Mouse (Mus musculus) G1E (cell line): ENCODE measurements around the gene Dcxr. TPM values are rescaled to one million over a fixed set of nuclear protein-coding genes. Genes with fewer than 3 reads are reported as not detected.
"Not testable (repeated sequence)": the region's sequence is repeated elsewhere in the genome, so short reads cannot be mapped to it uniquely, and the experiment has no call there.

Experiments
- ATAC-seq: 2 replicates; pipeline ENCODE4 v1.8.0; 2016; ENCODE audit warnings: mild to moderate bottlenecking; ENCODE audit not compliant: insufficient number of reproducible peaks, poor library complexity, low FRiP score, severe bottlenecking; ENCODE audit errors: extremely low read depth
- DNase-seq: peaks from one replicate; pipeline ENCODE4 v3.0.0; 2012; ENCODE audit warnings: low spot score
- H3K27me3 ChIP-seq: 2 replicates; pipeline ENCODE4 v1.6.1; 2012; ENCODE audit warnings: mild to moderate bottlenecking, low read length, inconsistent platforms; ENCODE audit not compliant: insufficient read depth
- H3K36me3 ChIP-seq: replicated peaks from 2 replicates; pipeline ENCODE3; 2012; ENCODE audit warnings: mild to moderate bottlenecking, inconsistent platforms
- H3K4me1 ChIP-seq: 2 replicates; pipeline ENCODE4 v1.6.1; 2012; ENCODE audit warnings: low read depth, low read length, inconsistent platforms, mixed read lengths; ENCODE audit not compliant: insufficient read depth
- H3K4me3 ChIP-seq: 2 replicates; pipeline ENCODE4 v1.5.1; 2012; ENCODE audit warnings: low read depth, mild to moderate bottlenecking, inconsistent platforms, low read length, moderate library complexity, mixed read lengths
- H3K9me3 ChIP-seq: replicated peaks from 2 replicates; pipeline ENCODE4 v1.6.1; 2012; ENCODE audit warnings: inconsistent platforms
- CTCF ChIP-seq: IDR thresholded peaks from 2 replicates; pipeline ENCODE4 v1.5.1; 2012; ENCODE audit warnings: low read depth, low read length, inconsistent platforms, mixed read lengths
- GATA1 ChIP-seq: IDR thresholded peaks from 2 replicates; pipeline ENCODE4 v1.6.1; 2012; ENCODE audit warnings: borderline replicate concordance, low read length, inconsistent platforms, mixed read lengths
- GATA2 ChIP-seq: IDR thresholded peaks from 2 replicates; pipeline ENCODE4 v1.6.1; 2012; ENCODE audit warnings: low read depth, low read length, inconsistent platforms, borderline replicate concordance
- POLR2AphosphoS5 ChIP-seq: IDR thresholded peaks from 2 replicates; pipeline ENCODE4 v1.6.1; 2012; ENCODE audit warnings: low read depth, low read length, inconsistent platforms; ENCODE audit not compliant: insufficient replicate concordance
- TAL1 ChIP-seq: conservative IDR thresholded peaks from 2 replicates; pipeline ENCODE4 v1.6.1; 2012; ENCODE audit warnings: low read depth, low read length, inconsistent platforms, mixed read lengths
- polyA plus RNA-seq: library from polyadenylated mRNA; stranded (reverse); fragments of >175 nt; gene quantifications from 2 replicates; pipeline ENCODE4 v1.2.3, GENCODE M21; 2012
- total RNA-seq, 2 experiments: library from RNA; stranded (forward) in 1 of 2; stranded (reverse) in 1 of 2; fragments of 200-1000 nt in 1 of 2; fragments of >200 nt in 1 of 2; fragmentation: Nextera tagmentation in 1 of 2; gene quantifications; 2 replicates each; pipeline ENCODE4 v1.2.3; 2014 to 2017

The Dcxr gene
- total and polyA plus RNA-seq, 3 experiments, result 13.1 to 37.5 (median 21.0) TPM

DNA sequence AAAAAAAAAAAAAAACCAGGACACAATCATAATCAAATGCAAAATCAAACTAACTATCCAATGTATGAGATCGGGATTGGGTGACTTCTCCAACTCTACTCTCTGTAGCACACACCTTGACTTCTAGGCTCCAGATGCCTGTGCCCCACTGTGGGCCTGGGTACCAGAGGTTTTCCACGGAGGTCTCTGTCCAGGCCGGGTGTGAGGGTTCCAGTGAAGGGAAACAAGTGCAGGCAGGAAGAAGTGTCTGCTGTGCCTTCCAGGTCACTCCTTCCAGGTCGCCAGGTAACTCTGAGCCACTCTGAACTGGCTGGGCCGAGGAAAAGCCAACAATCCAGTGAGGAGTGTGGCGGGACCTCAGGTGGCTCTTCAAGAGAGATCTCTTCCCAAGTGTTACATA lies 9.3 kb upstream of the Dcxr start:
- Histone ChIP-seq H3K4me1 (no peaks in the 10 kb centered on the region), H3K36me3 (no peaks in the 10 kb centered on the region), H3K27me3 (peaks cover 33% of the 10 kb centered on the region), H3K4me3 (no peak overlapping the region), H3K9me3 (peaks cover 2% of the 10 kb centered on the region; the same call in 1 of the 2 replicates)
- TF ChIP-seq GATA2 (no peak), TAL1 (no peak), CTCF (no peak), GATA1 (no peak), POLR2AphosphoS5 (no peak)
- DNase-seq, result no peak
- no peak for ATAC-seq

GRCm38 (mm10) chr11:120733521-120733920 lies 6.4 kb upstream of the Dcxr start:
- peaks cover 5% of the 10 kb centered on the region for H3K4me1 ChIP-seq
- H3K9me3 ChIP-seq, result peaks cover 3% of the 10 kb centered on the region; the same call in 1 of the 2 replicates
- no peaks in the 10 kb centered on the region for H3K36me3 ChIP-seq
- no peak for ATAC-seq
- H3K4me3 ChIP-seq, result no peak overlapping the region
- DNase-seq, result no peak
- H3K27me3 ChIP-seq, result peaks cover 54% of the 10 kb centered on the region
- no peak for TF ChIP-seq CTCF
- no peak for TF ChIP-seq GATA1
- no peak for TF ChIP-seq GATA2
- no peak for TF ChIP-seq TAL1
- TF ChIP-seq POLR2AphosphoS5, result no peak

- Histone ChIP-seq H3K4me3 (peak within 1 kb of the TSS; percentile 15; the same call in 1 of the 2 replicates), H3K4me1 (peaks cover 8% of the 10 kb centered on the region), H3K27me3 (peaks cover 55% of the 10 kb centered on the region), H3K36me3 (no peaks in the 10 kb centered on the region), H3K9me3 (peaks cover 3% of the 10 kb centered on the region; the same call in 1 of the 2 replicates)
- no peak for ATAC-seq
- DNase-seq, result no peak
- TF ChIP-seq TAL1, result no peak
- TF ChIP-seq CTCF, result no peak
- TF ChIP-seq GATA1, result no peak
- no peak for TF ChIP-seq POLR2AphosphoS5
- TF ChIP-seq GATA2, result no peak
These were observed 5.0 kb upstream of the Dcxr start, which contains the start of gene Cbr2 for GRCm38 (mm10) chr11:120731858-120732680. Gene Cbr2, minus strand, starts transcription at chr11:120732114.

DNA sequence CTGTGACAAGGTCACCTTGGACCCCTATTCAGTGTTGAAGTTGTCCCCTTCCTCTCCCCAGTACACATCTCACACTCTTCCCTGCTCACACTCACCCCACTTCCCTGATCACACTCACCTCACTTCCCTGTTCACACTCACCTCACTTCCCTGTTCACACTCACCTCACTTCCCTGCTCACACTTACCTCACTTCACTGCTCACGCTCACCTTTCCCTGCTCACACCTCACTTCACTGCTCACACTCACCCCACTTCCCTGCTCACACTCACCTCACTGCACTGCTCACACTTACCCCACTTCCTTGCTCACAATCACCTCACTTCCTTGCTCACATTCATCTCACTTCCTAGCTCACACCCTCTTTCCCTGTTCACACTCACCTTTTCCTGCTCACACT lies 4.3 kb upstream of the Dcxr start:
- Histone ChIP-seq H3K36me3 (peaks cover under 1% of the 10 kb centered on the region), H3K9me3 (peaks cover 3% of the 10 kb centered on the region; the same call in 1 of the 2 replicates), H3K4me3 (peak overlapping the region; percentile 15; the same call in 1 of the 2 replicates), H3K27me3 (peaks cover 49% of the 10 kb centered on the region), H3K4me1 (peaks cover 15% of the 10 kb centered on the region)
- TF ChIP-seq GATA2 (0 out of 2 replicates have a peak, but pooled peaks have one; percentile 7), GATA1 (no peak), TAL1 (no peak), CTCF (no peak), POLR2AphosphoS5 (peak; percentile 41; the same call in 1 of the 2 replicates)
- DNase-seq, result no peak
- no peak for ATAC-seq

GRCm38 (mm10) chr11:120730331-120730870 lies 3.3 kb upstream of the Dcxr start:
- Histone ChIP-seq H3K27me3 (peaks cover 52% of the 10 kb centered on the region), H3K4me3 (no peak overlapping the region), H3K9me3 (peaks cover 3% of the 10 kb centered on the region; the same call in 1 of the 2 replicates), H3K36me3 (peaks cover 10% of the 10 kb centered on the region), H3K4me1 (peaks cover 22% of the 10 kb centered on the region)
- DNase-seq, result no peak
- no peak for TF ChIP-seq TAL1
- TF ChIP-seq GATA2, result no peak
- TF ChIP-seq CTCF, result no peak
- TF ChIP-seq GATA1, result no peak
- no peak for TF ChIP-seq POLR2AphosphoS5
- ATAC-seq, result no peak

GRCm38 (mm10) chr11:120729432-120730050 lies 2.5 kb upstream of the Dcxr start:
- H3K4me1 ChIP-seq, result peaks cover 22% of the 10 kb centered on the region
- not testable (repeated sequence) for ATAC-seq, H3K9me3 ChIP-seq, DNase-seq
- peaks cover 18% of the 10 kb centered on the region for H3K36me3 ChIP-seq
- peaks cover 54% of the 10 kb centered on the region for H3K27me3 ChIP-seq
- H3K4me3 ChIP-seq, result peak overlapping the region; percentile 17; the same call in 1 of the 2 replicates
